Mouse (Mus musculus) lung, adult 2 months (tissue): ENCODE results near the gene Slc22a1.

Experiments
- CTCF ChIP-seq: fragments of 200-500 bp; IDR thresholded peaks from 2 replicates; pipeline ENCODE4 v1.5.1; 2011; ENCODE audit warnings: mild to moderate bottlenecking, low read length, control low read depth; ENCODE audit not compliant: insufficient read depth
- POLR2A ChIP-seq: fragments of 200-500 bp; IDR thresholded peaks from 2 replicates; pipeline ENCODE4 v1.6.1; 2011; ENCODE audit warnings: low read depth, mild to moderate bottlenecking, control low read depth, low read length, borderline replicate concordance; ENCODE audit errors: extremely low read depth

- no peak for TF ChIP-seq CTCF
- no peak for TF ChIP-seq POLR2A
Measured at GRCm38 (mm10) chr17:12688427-12689110, 12.9 kb upstream of the Slc22a1 start.
